Mouse (Mus musculus) stomach, postnatal 0 days (tissue): ENCODE data around the gene Ccdc13.

Experiments used
- CTCF ChIP-seq: IDR thresholded peaks from 2 replicates; pipeline ENCODE4 v1.5.1; 2016; ENCODE audit warnings: antibody characterized with exemption, low read depth, mild to moderate bottlenecking, moderate library complexity
- EP300 ChIP-seq: optimal IDR thresholded peaks from 2 replicates; pipeline ENCODE3; 2016; ENCODE audit warnings: antibody characterized with exemption

DNA sequence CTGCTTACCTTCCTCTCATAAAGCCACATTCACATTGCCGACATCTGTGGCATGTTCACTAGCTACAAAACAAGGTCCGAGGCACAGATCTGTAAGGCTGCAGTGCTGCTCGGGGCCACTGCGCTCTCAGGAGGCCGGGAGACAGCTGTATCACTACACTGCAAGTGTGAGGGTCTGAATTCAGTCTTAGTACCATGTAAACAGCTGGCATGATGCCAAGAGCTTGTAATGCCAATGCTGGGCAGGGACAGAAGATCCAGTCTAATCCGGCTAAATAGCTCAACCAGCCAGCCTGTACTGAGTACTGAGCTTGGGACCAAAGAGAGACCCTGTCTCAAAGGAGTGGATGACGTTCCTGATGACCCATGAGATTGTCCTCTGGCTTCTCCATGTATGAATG, 15.3 kb downstream of the Ccdc13 start:
- no peak for TF ChIP-seq CTCF
- no peak for TF ChIP-seq EP300
